Mouse (Mus musculus) MEL (cell line): ENCODE results near the gene Olfr1179. TPM values are rescaled to one million over a fixed set of nuclear protein-coding genes. Genes with fewer than 3 reads are reported as not detected.

Experiments
- DNase-seq: peaks from one replicate; pipeline ENCODE4 v3.0.0; 2011; ENCODE audit warnings: low read depth, low spot score
- H3K27ac ChIP-seq: 2 replicates; pipeline ENCODE4 v1.5.1; 2012; ENCODE audit warnings: low read depth, mild to moderate bottlenecking, control low read depth, low read length, moderate library complexity; ENCODE audit not compliant: control insufficient read depth
- H3K27me3 ChIP-seq, 2 experiments: fragments of 150-350 bp in 1 of 2; sonication (generic) in 1 of 2; 2 replicates each; pipeline ENCODE4 v1.6.1; 2012; ENCODE audit warnings: low read length in 2 of 2, mild to moderate bottlenecking in 2 of 2, improper control_type of control experiment in 1 of 2, moderate library complexity in 1 of 2; ENCODE audit not compliant: insufficient read depth in 2 of 2, control insufficient read depth in 1 of 2
- H3K36me3 ChIP-seq, 2 experiments: 2 replicates each; pipeline ENCODE4 v1.6.1; 2012 to 2014; ENCODE audit warnings: low read length in 2 of 2, improper control_type of control experiment in 1 of 2, inconsistent platforms in 1 of 2, mild to moderate bottlenecking in 1 of 2; ENCODE audit not compliant: insufficient read depth in 2 of 2, control insufficient read depth in 1 of 2
- H3K4me1 ChIP-seq, 2 experiments: fragments of 150-350 bp in 1 of 2; sonication (generic) in 1 of 2; 2 replicates each; pipeline ENCODE4 v1.6.1; 2012; ENCODE audit warnings: low read length in 2 of 2, improper control_type of control experiment in 1 of 2, mild to moderate bottlenecking in 1 of 2; ENCODE audit not compliant: insufficient read depth in 2 of 2, control insufficient read depth in 1 of 2
- H3K4me3 ChIP-seq, 2 experiments: fragments of 150-350 bp in 1 of 2; sonication (generic) in 1 of 2; 2 replicates each; pipeline ENCODE4 v1.5.1; 2012; ENCODE audit warnings: low read depth in 2 of 2, low read length in 2 of 2, mild to moderate bottlenecking in 2 of 2, moderate library complexity in 2 of 2, control low read depth in 1 of 2, improper control_type of control experiment in 1 of 2; ENCODE audit not compliant: control insufficient read depth in 1 of 2, insufficient read depth in 1 of 2
- H3K79me2 ChIP-seq: 2 replicates; pipeline ENCODE4 v1.6.1; 2012; ENCODE audit warnings: mild to moderate bottlenecking, low read length, moderate library complexity; ENCODE audit not compliant: control insufficient read depth, poor library complexity, insufficient read depth
- H3K9ac ChIP-seq: 2 replicates; pipeline ENCODE4 v1.6.1; 2012; ENCODE audit warnings: low read depth, mild to moderate bottlenecking, control low read depth, low read length, moderate library complexity; ENCODE audit not compliant: control insufficient read depth, poor library complexity, severe bottlenecking
- H3K9me3 ChIP-seq: fragments of 150-350 bp; sonication (generic); replicated peaks from 2 replicates; pipeline ENCODE4 v1.6.1; 2012; ENCODE audit warnings: mild to moderate bottlenecking, low read length, improper control_type of control experiment, moderate library complexity; ENCODE audit not compliant: insufficient read depth
- CHD1 ChIP-seq: IDR thresholded peaks from 2 replicates; pipeline ENCODE4 v1.6.1; 2012; ENCODE audit warnings: low read depth, mild to moderate bottlenecking, inconsistent platforms, low read length, improper control_type of control experiment
- CHD2 ChIP-seq: IDR thresholded peaks from 2 replicates; pipeline ENCODE4 v1.6.1; 2011; ENCODE audit warnings: low read length, improper control_type of control experiment
- CTCF ChIP-seq, 3 experiments: IDR thresholded peaks in 2 of 3; conservative IDR thresholded peaks in 1 of 3; 2 replicates each; pipeline ENCODE4 v1.5.1; 2011 to 2012; ENCODE audit warnings: low read length in 3 of 3, low read depth in 2 of 3, mild to moderate bottlenecking in 2 of 3, improper control_type of control experiment in 1 of 3, inconsistent platforms in 1 of 3, mixed read lengths in 1 of 3, moderate library complexity in 1 of 3; ENCODE audit not compliant: control insufficient read depth in 1 of 3, insufficient read depth in 1 of 3, poor library complexity in 1 of 3, severe bottlenecking in 1 of 3
- GATA1 ChIP-seq: IDR thresholded peaks from 2 replicates; pipeline ENCODE4 v1.6.1; 2011; ENCODE audit warnings: low read depth, low read length, improper control_type of control experiment
- HCFC1 ChIP-seq: IDR thresholded peaks from 2 replicates; pipeline ENCODE4 v1.6.1; 2012; ENCODE audit warnings: low read depth, mild to moderate bottlenecking, inconsistent platforms, low read length, improper control_type of control experiment, moderate library complexity
- KAT2A ChIP-seq: conservative IDR thresholded peaks from 2 replicates; pipeline ENCODE4 v1.6.1; 2012; ENCODE audit warnings: low read depth, low read length, improper control_type of control experiment, inconsistent platforms
- MEF2A ChIP-seq: IDR thresholded peaks from 2 replicates; pipeline ENCODE4 v1.6.1; 2014; ENCODE audit warnings: low read depth, mild to moderate bottlenecking, inconsistent platforms, low read length, improper control_type of control experiment; ENCODE audit not compliant: poor library complexity, insufficient replicate concordance, severe bottlenecking; ENCODE audit errors: extremely low read depth
- MXI1 ChIP-seq: IDR thresholded peaks from 2 replicates; pipeline ENCODE4 v1.6.1; 2011; ENCODE audit warnings: mild to moderate bottlenecking, low read depth, low read length, improper control_type of control experiment
- MYC ChIP-seq: IDR thresholded peaks from 2 replicates; pipeline ENCODE4 v1.6.1; 2011; ENCODE audit warnings: low read depth, mild to moderate bottlenecking, low read length, improper control_type of control experiment, moderate library complexity
- NELFE ChIP-seq: IDR thresholded peaks from 2 replicates; pipeline ENCODE4 v1.6.1; 2011; ENCODE audit warnings: low read depth, low read length, improper control_type of control experiment
- NRF1 ChIP-seq: IDR thresholded peaks from 2 replicates; pipeline ENCODE4 v1.6.1; 2014; ENCODE audit warnings: low read depth, mild to moderate bottlenecking, inconsistent platforms, low read length, improper control_type of control experiment, moderate library complexity; ENCODE audit not compliant: poor library complexity, insufficient read depth, severe bottlenecking
- POLR2A ChIP-seq, 2 experiments: IDR thresholded peaks; 2 replicates each; pipeline ENCODE4 v1.6.1; 2011 to 2012; ENCODE audit warnings: low read length in 2 of 2, mild to moderate bottlenecking in 2 of 2, control low read depth in 1 of 2, improper control_type of control experiment in 1 of 2, low read depth in 1 of 2, moderate library complexity in 1 of 2; ENCODE audit not compliant: control insufficient read depth in 1 of 2, insufficient read depth in 1 of 2, poor library complexity in 1 of 2
- POLR2AphosphoS2 ChIP-seq: IDR thresholded peaks from 2 replicates; pipeline ENCODE4 v1.6.1; 2011; ENCODE audit warnings: low read length, improper control_type of control experiment
- RAD21 ChIP-seq: IDR thresholded peaks from 2 replicates; pipeline ENCODE4 v1.6.1; 2011; ENCODE audit warnings: mild to moderate bottlenecking, low read depth, low read length, improper control_type of control experiment
- RCOR1 ChIP-seq: IDR thresholded peaks from 2 replicates; pipeline ENCODE4 v1.6.1; 2012; ENCODE audit warnings: low read depth, mild to moderate bottlenecking, inconsistent platforms, low read length, improper control_type of control experiment
- TAL1 ChIP-seq: IDR thresholded peaks from 2 replicates; pipeline ENCODE4 v1.6.1; 2012; ENCODE audit warnings: mild to moderate bottlenecking, inconsistent platforms, low read length, moderate library complexity, mixed read lengths
- TBP ChIP-seq: IDR thresholded peaks from 2 replicates; pipeline ENCODE4 v1.8.0; 2011; ENCODE audit warnings: low read depth, low read length, improper control_type of control experiment
- TCF12 ChIP-seq: IDR thresholded peaks from 2 replicates; pipeline ENCODE4 v1.6.1; 2014; ENCODE audit warnings: low read depth, mild to moderate bottlenecking, inconsistent platforms, low read length, improper control_type of control experiment, moderate library complexity
- UBTF ChIP-seq: IDR thresholded peaks from 2 replicates; pipeline ENCODE4 v1.6.1; 2012; ENCODE audit warnings: low read depth, mild to moderate bottlenecking, inconsistent platforms, low read length, improper control_type of control experiment, moderate library complexity, borderline replicate concordance; ENCODE audit not compliant: insufficient read depth
- ZKSCAN1 ChIP-seq: IDR thresholded peaks from 2 replicates; pipeline ENCODE4 v1.6.1; 2012; ENCODE audit warnings: low read depth, mild to moderate bottlenecking, inconsistent platforms, low read length, improper control_type of control experiment, moderate library complexity
- ZMIZ1 ChIP-seq: IDR thresholded peaks from 2 replicates; pipeline ENCODE4 v1.6.1; 2012; ENCODE audit warnings: low read depth, mild to moderate bottlenecking, inconsistent platforms, low read length, improper control_type of control experiment, moderate library complexity
- ZNF384 ChIP-seq: IDR thresholded peaks from 2 replicates; pipeline ENCODE4 v1.6.1; 2012; ENCODE audit warnings: low read depth, mild to moderate bottlenecking, inconsistent platforms, low read length, improper control_type of control experiment
- polyA plus RNA-seq, 2 experiments: library from polyadenylated mRNA; stranded (reverse) in 1 of 2; unstranded in 1 of 2; fragments of >175 nt in 1 of 2; fragments of >200 nt in 1 of 2; gene quantifications; 2 replicates each; pipeline versions ENCODE4 v1.2.1 to v1.2.4; 2012; ENCODE audit warnings: low replicate concordance in 2 of 2, low read depth in 1 of 2; ENCODE audit not compliant: insufficient read length in 2 of 2, insufficient read depth in 1 of 2, missing spikeins in 1 of 2
- total RNA-seq: library from RNA; depleted of rRNA; stranded (reverse); fragments of 300-350 nt; gene quantifications from 2 replicates; pipeline ENCODE4 v1.2.3, GENCODE M21; 2012

The Olfr1179 gene
- total and polyA plus RNA-seq, 3 experiments, result not detected

GRCm38 (mm10) chr2:88426071-88426470 lies 19.8 kb upstream of the Olfr1179 start, which contains the start of gene Olfr1181:
Gene Olfr1181 (minus strand): TSS chr2:88426171.
- H3K9ac ChIP-seq, result no peak within 1 kb of the TSS
- H3K36me3 ChIP-seq, result no peaks in the 10 kb centered on the region
- H3K27ac ChIP-seq, result no peak within 1 kb of the TSS
- no peaks in the 10 kb centered on the region for H3K27me3 ChIP-seq
- TF ChIP-seq HCFC1, result no peak
- TF ChIP-seq MEF2A, result no peak
- TF ChIP-seq CTCF (IDR thresholded peaks at IDR 0.05 in 2 of 3, conservative IDR thresholded peaks at IDR 0.05 in 1 of 3; ENCODE audit: control insufficient read depth in 1 of 3, insufficient read depth in 1 of 3, low read depth in 2 of 3, low read length in 3 of 3, poor library complexity in 1 of 3, severe bottlenecking in 1 of 3), result no peak
- TF ChIP-seq NRF1, result no peak
- no peak for TF ChIP-seq MYC
- no peak for TF ChIP-seq MXI1
- TF ChIP-seq KAT2A, result no peak
- TF ChIP-seq POLR2AphosphoS2, result no peak
- TF ChIP-seq UBTF, result no peak
- TF ChIP-seq, all 39 proteins: peak for 0
- no peak for DNase-seq
- no peaks in the 10 kb centered on the region for H3K4me1 ChIP-seq
- no peak within 1 kb of the TSS for H3K4me3 ChIP-seq
- no peaks in the 10 kb centered on the region for H3K9me3 ChIP-seq
- no peaks in the 10 kb centered on the region for H3K79me2 ChIP-seq

GRCm38 (mm10) chr2:88419051-88419450 lies 12.8 kb upstream of the Olfr1179 start, which contains the start of gene Olfr1180:
Gene Olfr1180 (minus strand): TSS chr2:88419151.
- Histone ChIP-seq H3K27me3 (no peaks in the 10 kb centered on the region), H3K4me3 (no peak within 1 kb of the TSS), H3K9me3 (no peaks in the 10 kb centered on the region)
- no peak for DNase-seq
- TF ChIP-seq NELFE (no peak), TBP (no peak), RCOR1 (no peak), MYC (no peak), CHD2 (no peak), HCFC1 (no peak), CHD1 (no peak), RAD21 (no peak), POLR2A (IDR thresholded peaks at IDR 0.05; ENCODE audit: control insufficient read depth in 1 of 2, insufficient read depth in 1 of 2, low read depth in 1 of 2, low read length in 2 of 2, poor library complexity in 1 of 2) (no peak), GATA1 (no peak), ZKSCAN1 (no peak), TAL1 (no peak), CTCF (IDR thresholded peaks at IDR 0.05 in 2 of 3, conservative IDR thresholded peaks at IDR 0.05 in 1 of 3; ENCODE audit: control insufficient read depth in 1 of 3, insufficient read depth in 1 of 3, low read depth in 2 of 3, low read length in 3 of 3, poor library complexity in 1 of 3, severe bottlenecking in 1 of 3) (no peak), ZNF384 (no peak), ZMIZ1 (no peak), UBTF (no peak), TCF12 (no peak)
- TF ChIP-seq, all 39 proteins: peak for 0
- H3K9ac ChIP-seq, result no peak within 1 kb of the TSS
- no peaks in the 10 kb centered on the region for H3K36me3 ChIP-seq
- H3K79me2 ChIP-seq, result no peaks in the 10 kb centered on the region
- no peak within 1 kb of the TSS for H3K27ac ChIP-seq
- H3K4me1 ChIP-seq, result no peaks in the 10 kb centered on the region
